Mouse (Mus musculus): ENCODE data around the gene Arhgef15. TPM values are rescaled to one million over a fixed set of nuclear protein-coding genes. Genes with fewer than 3 reads are reported as not detected.
"Not testable (repeated sequence)": the region's sequence is repeated elsewhere in the genome, so short reads cannot be mapped to it uniquely, and the experiment has no call there.

The Arhgef15 gene
- polyA plus RNA-seq, 1 experiment from 2014 or later: 23.9 TPM

GRCm38 (mm10) chr11:68965845-68966244 lies 8.6 kb upstream of the Arhgef15 start:
- no peak overlapping the region for H3K4me2 ChIP-seq
- no peak overlapping the region for H3K4me3 ChIP-seq (ENCODE audit: low read depth, low read length)
- no peaks in the 10 kb centered on the region for H3K9me3 ChIP-seq (ENCODE audit: low read depth, low read length)
- DNase-seq (peak; percentile 84), ATAC-seq (ENCODE audit: insufficient read depth) (no peak)
- peak; percentile 64 for TF ChIP-seq CTCF (IDR thresholded peaks at IDR 0.05; ENCODE audit: low read depth)
- H3K27ac ChIP-seq (ENCODE audit: low read depth): no peak overlapping the region
- no peaks in the 10 kb centered on the region for H3K36me3 ChIP-seq (ENCODE audit: insufficient read depth)
- no peaks in the 10 kb centered on the region for H3K4me1 ChIP-seq (ENCODE audit: insufficient read depth)
- no peaks in the 10 kb centered on the region for H3K27me3 ChIP-seq (ENCODE audit: insufficient read depth, low read length)
- 29% methylated on average over 3 of the region's 3 CpGs for WGBS
- H3K9ac ChIP-seq: no peak overlapping the region

GRCm38 (mm10) chr11:68965050-68965449 lies 7.8 kb upstream of the Arhgef15 start:
- ATAC-seq (ENCODE audit: insufficient read depth) (no peak), DNase-seq (no peak)
- H3K36me3 ChIP-seq (ENCODE audit: insufficient read depth): no peaks in the 10 kb centered on the region
- H3K27ac ChIP-seq (ENCODE audit: low read depth): no peak overlapping the region
- no peaks in the 10 kb centered on the region for H3K27me3 ChIP-seq (ENCODE audit: insufficient read depth, low read length)
- no peak overlapping the region for H3K9ac ChIP-seq
- no peak for TF ChIP-seq CTCF (IDR thresholded peaks at IDR 0.05; ENCODE audit: low read depth)
- H3K4me2 ChIP-seq: no peak overlapping the region
- no peak overlapping the region for H3K4me3 ChIP-seq (ENCODE audit: low read depth, low read length)
- H3K9me3 ChIP-seq (ENCODE audit: low read depth, low read length): no peaks in the 10 kb centered on the region
- H3K4me1 ChIP-seq (ENCODE audit: insufficient read depth): no peaks in the 10 kb centered on the region

GRCm38 (mm10) chr11:68963405-68963804 lies 6.1 kb upstream of the Arhgef15 start:
- H3K4me3 ChIP-seq (ENCODE audit: low read depth, low read length): no peak overlapping the region
- no peak for ATAC-seq (ENCODE audit: insufficient read depth)
- 80% methylated on average over 2 of the region's 2 CpGs for WGBS
- no peaks in the 10 kb centered on the region for H3K27me3 ChIP-seq (ENCODE audit: insufficient read depth, low read length)
- H3K4me2 ChIP-seq: no peak overlapping the region
- H3K27ac ChIP-seq (ENCODE audit: low read depth): no peak overlapping the region
- TF ChIP-seq CTCF (IDR thresholded peaks at IDR 0.05; ENCODE audit: low read depth): no peak
- no peaks in the 10 kb centered on the region for H3K36me3 ChIP-seq (ENCODE audit: insufficient read depth)
- DNase-seq: no peak
- H3K9me3 ChIP-seq (ENCODE audit: low read depth, low read length): no peaks in the 10 kb centered on the region
- H3K9ac ChIP-seq: no peak overlapping the region
- H3K4me1 ChIP-seq (ENCODE audit: insufficient read depth): no peaks in the 10 kb centered on the region

GRCm38 (mm10) chr11:68962159-68962558 lies 4.9 kb upstream of the Arhgef15 start:
- H3K9me3 ChIP-seq (ENCODE audit: low read depth, low read length); H3K27me3 ChIP-seq (ENCODE audit: insufficient read depth, low read length); H3K4me1 ChIP-seq (ENCODE audit: insufficient read depth); H3K4me3 ChIP-seq (ENCODE audit: low read depth, low read length); H3K4me2 ChIP-seq; H3K9ac ChIP-seq; H3K27ac ChIP-seq (ENCODE audit: low read depth); H3K36me3 ChIP-seq (ENCODE audit: insufficient read depth); ATAC-seq (ENCODE audit: insufficient read depth); DNase-seq: not testable (repeated sequence)
- WGBS: 12% methylated on average over 11 of the region's 11 CpGs

GRCm38 (mm10) chr11:68961596-68961995 lies 4.3 kb upstream of the Arhgef15 start:
- H3K9me3 ChIP-seq (ENCODE audit: low read depth, low read length): no peaks in the 10 kb centered on the region
- H3K9ac ChIP-seq: no peak overlapping the region
- no peak for TF ChIP-seq CTCF (IDR thresholded peaks at IDR 0.05; ENCODE audit: low read depth)
- WGBS: 63% methylated on average over 3 of the region's 3 CpGs
- H3K4me3 ChIP-seq (ENCODE audit: low read depth, low read length): no peak overlapping the region
- no peaks in the 10 kb centered on the region for H3K4me1 ChIP-seq (ENCODE audit: insufficient read depth)
- H3K27ac ChIP-seq (ENCODE audit: low read depth): no peak overlapping the region
- H3K4me2 ChIP-seq: no peak overlapping the region
- no peaks in the 10 kb centered on the region for H3K36me3 ChIP-seq (ENCODE audit: insufficient read depth)
- no peak for ATAC-seq (ENCODE audit: insufficient read depth)
- H3K27me3 ChIP-seq (ENCODE audit: insufficient read depth, low read length): 0 out of 2 replicates have a peak, but pooled peaks cover 3% of the 10 kb centered on the region
- no peak for DNase-seq

GRCm38 (mm10) chr11:68957971-68958370 lies 691 bp upstream of the Arhgef15 start:
- TF ChIP-seq CTCF (IDR thresholded peaks at IDR 0.05; ENCODE audit: low read depth): no peak
- Histone ChIP-seq H3K4me3 (ENCODE audit: low read depth, low read length) (no peak overlapping the region), H3K4me2 (peak overlapping the region; percentile 52; the same call in 1 of the 2 replicates), H3K4me1 (ENCODE audit: insufficient read depth) (no peaks in the 10 kb centered on the region), H3K36me3 (ENCODE audit: insufficient read depth) (no peaks in the 10 kb centered on the region), H3K9ac (no peak overlapping the region; the same call in 1 of the 2 replicates), H3K27ac (ENCODE audit: low read depth) (no peak overlapping the region), H3K9me3 (ENCODE audit: low read depth, low read length) (no peaks in the 10 kb centered on the region), H3K27me3 (ENCODE audit: insufficient read depth, low read length) (peaks cover 27% of the 10 kb centered on the region)
- WGBS: 93% methylated on average over 1 of the region's 1 CpGs
- ATAC-seq (ENCODE audit: insufficient read depth) (no peak), DNase-seq (no peak)

GRCm38 (mm10) chr11:68956697-68957096 lies 583 bp downstream of the Arhgef15 start:
- H3K4me1 ChIP-seq (ENCODE audit: insufficient read depth): no peaks in the 10 kb centered on the region
- no peaks in the 10 kb centered on the region for H3K36me3 ChIP-seq (ENCODE audit: insufficient read depth)
- peaks cover 29% of the 10 kb centered on the region for H3K27me3 ChIP-seq (ENCODE audit: insufficient read depth, low read length)
- peak overlapping the region; percentile 17; the same call in 1 of the 2 replicates for H3K9ac ChIP-seq
- DNase-seq (peak; percentile 32), ATAC-seq (ENCODE audit: insufficient read depth) (peak; percentile 62; the same call in 1 of the 2 replicates)
- no peak for TF ChIP-seq CTCF (IDR thresholded peaks at IDR 0.05; ENCODE audit: low read depth)
- peak overlapping the region; percentile 58; the same call in 1 of the 2 replicates for H3K27ac ChIP-seq (ENCODE audit: low read depth)
- 26% methylated on average over 13 of the region's 13 CpGs for WGBS
- no peaks in the 10 kb centered on the region for H3K9me3 ChIP-seq (ENCODE audit: low read depth, low read length)
- peak overlapping the region; percentile 52 for H3K4me2 ChIP-seq
- peak overlapping the region; percentile 28 for H3K4me3 ChIP-seq (ENCODE audit: low read depth, low read length)

- Histone ChIP-seq H3K9me3 (ENCODE audit: low read depth, low read length) (no peaks in the 10 kb centered on the region), H3K4me2 (peak overlapping the region; percentile 70), H3K9ac (no peak overlapping the region), H3K27ac (ENCODE audit: low read depth) (peak overlapping the region; percentile 58; the same call in 1 of the 2 replicates), H3K27me3 (ENCODE audit: insufficient read depth, low read length) (peaks cover 29% of the 10 kb centered on the region), H3K36me3 (ENCODE audit: insufficient read depth) (no peaks in the 10 kb centered on the region), H3K4me1 (ENCODE audit: insufficient read depth) (no peaks in the 10 kb centered on the region), H3K4me3 (ENCODE audit: low read depth, low read length) (peak overlapping the region; percentile 39)
- peak; percentile 39 for DNase-seq
- ATAC-seq (ENCODE audit: insufficient read depth): no peak
- 25% methylated on average over 3 of the region's 3 CpGs for WGBS
- TF ChIP-seq CTCF (IDR thresholded peaks at IDR 0.05; ENCODE audit: low read depth): no peak
Observed at GRCm38 (mm10) chr11:68956107-68956506, 1.2 kb downstream of the Arhgef15 start.
